Mouse (Mus musculus): ENCODE data around the gene Slc25a12. TPM values are rescaled to one million over a fixed set of nuclear protein-coding genes. Genes with fewer than 3 reads are reported as not detected.

Slc25a12 gene
- total RNA-seq, 4 experiments from 2014 or later, result 395 to 460 (median 419) TPM

GRCm38 (mm10) chr2:71250841-71251240, 116.7 kb downstream of the Slc25a12 start:
- no peak for DNase-seq (ENCODE audit: low spot score in 2 of 2)

- DNase-seq (ENCODE audit: low spot score in 2 of 2), result no peak
Measured at GRCm38 (mm10) chr2:71248071-71248470, 119.5 kb downstream of the Slc25a12 start.

GRCm38 (mm10) chr2:71246096-71246495, 121.5 kb downstream of the Slc25a12 start:
- no peak for DNase-seq (ENCODE audit: low spot score in 2 of 2)

GRCm38 (mm10) chr2:71245416-71245815, 122.1 kb downstream of the Slc25a12 start:
- no peak for DNase-seq (ENCODE audit: low spot score in 2 of 2)

- DNase-seq (ENCODE audit: low spot score in 2 of 2), result no peak
Measured at GRCm38 (mm10) chr2:71244807-71245206, 122.7 kb downstream of the Slc25a12 start.

- DNase-seq (ENCODE audit: low spot score in 2 of 2), result no peak
Measured at GRCm38 (mm10) chr2:71243058-71243672, 124.4 kb downstream of the Slc25a12 start.

GRCm38 (mm10) chr2:71242180-71242579, 125.4 kb downstream of the Slc25a12 start:
- no peak for DNase-seq (ENCODE audit: low spot score in 2 of 2)

GRCm38 (mm10) chr2:71241505-71241904, 126.0 kb downstream of the Slc25a12 start:
- no peak for DNase-seq (ENCODE audit: low spot score in 2 of 2)

GRCm38 (mm10) chr2:71236009-71236408, 131.5 kb downstream of the Slc25a12 start:
- DNase-seq (ENCODE audit: low spot score in 2 of 2), result no peak

GRCm38 (mm10) chr2:71235420-71235819, 132.1 kb downstream of the Slc25a12 start:
- no peak for DNase-seq (ENCODE audit: low spot score in 2 of 2)

- no peak for DNase-seq (ENCODE audit: low spot score in 2 of 2)
Measured at GRCm38 (mm10) chr2:71232976-71233375, 134.6 kb downstream of the Slc25a12 start.

- DNase-seq (ENCODE audit: low spot score in 2 of 2), result no peak
Measured at GRCm38 (mm10) chr2:71231951-71232350, 135.6 kb downstream of the Slc25a12 start.

- DNase-seq (ENCODE audit: low spot score in 2 of 2), result no peak
Measured at GRCm38 (mm10) chr2:71229603-71230002, 137.9 kb downstream of the Slc25a12 start.

- no peak for DNase-seq (ENCODE audit: low spot score in 2 of 2)
Measured at GRCm38 (mm10) chr2:71227398-71227797, 140.2 kb downstream of the Slc25a12 start.

Other genes starting within 250 kb of the Slc25a12 start
- gene Cybrd1, start 249.8 kb downstream of the Slc25a12 start, total RNA-seq (2022), result under 1 TPM; 0.10 to 0.45 (median 0.27) TPM
- gene Dync1i2, start 156.0 kb downstream of the Slc25a12 start, total RNA-seq (2022), result 10 to 100 TPM; 38.5 to 42.1 (median 41.1) TPM
- 10 to 100 TPM; 14.6 to 19.9 (median 16.5) TPM for gene Hat1, start 21.2 kb upstream of the Slc25a12 start, total RNA-seq (2022)
- 10 to 100 TPM; 26.5 to 30.6 (median 28.9) TPM for gene Metap1d, start 85.5 kb upstream of the Slc25a12 start, total RNA-seq (2022)
- gene Dlx1, start 160.4 kb upstream of the Slc25a12 start, total RNA-seq (2022), result under 1 TPM in 1 of 4 experiments, not detected in 3; 0.12 TPM
- not detected for gene Dlx2, start 179.0 kb upstream of the Slc25a12 start, total RNA-seq (2022)